ENCODE assay signal across 17 mouse cellular contexts in genomic region chr3:130758157-130758841, GRCm38 (mm10). TPM values are rescaled to one million over a fixed set of nuclear protein-coding genes. Genes with fewer than 3 reads are reported as not detected.
DNase-seq lines count a peak whose midpoint lies in the region; ATAC-seq lines count a peak whose summit lies in the region.
"Had no signal": no experiment of that assay in that cellular context is flagged by ENCODE, and none has a peak within 500 bp of the region (broad histone marks: within the 10 kb centered on the region; RNA-seq: fewer than 3 reads in every experiment).

No protein-coding gene starts in this region.

- no peaks in the 10 kb centered on the region for H3K27me3 ChIP-seq in hindbrain, embryonic 15.5 days
- no peaks in the 10 kb centered on the region for H3K27me3 ChIP-seq in hindbrain, embryonic 10.5 days (ENCODE audit: insufficient read depth, poor library complexity, severe bottlenecking)
- no peaks in the 10 kb centered on the region; the same call in 1 of the 2 replicates for H3K27me3 ChIP-seq in forebrain, embryonic 10.5 days (ENCODE audit: poor library complexity, severe bottlenecking)
- no peaks in the 10 kb centered on the region for H3K27me3 ChIP-seq in midbrain, embryonic 11.5 days (ENCODE audit: control insufficient read depth, insufficient read depth, low read length)
- H3K27me3 ChIP-seq in neural tube, embryonic 15.5 days (replicated peaks), result no peaks in the 10 kb centered on the region

- 48% methylated on average over 15 of the region's 15 CpGs for WGBS in hindbrain, embryonic 15.5 days
- WGBS in hindbrain, embryonic 10.5 days, result 78% methylated on average over 15 of the region's 15 CpGs
- WGBS in forebrain, embryonic 10.5 days, result 46% methylated on average over 15 of the region's 15 CpGs
- 59% methylated on average over 15 of the region's 15 CpGs for WGBS in midbrain, embryonic 11.5 days
- 25% methylated on average over 15 of the region's 15 CpGs for WGBS in neural tube, embryonic 15.5 days

- H3K36me3 ChIP-seq in hindbrain, embryonic 15.5 days, result no peaks in the 10 kb centered on the region
- H3K36me3 ChIP-seq in hindbrain, embryonic 10.5 days, result no peaks in the 10 kb centered on the region
- H3K36me3 ChIP-seq in forebrain, embryonic 10.5 days (replicated peaks), result no peaks in the 10 kb centered on the region
- no peaks in the 10 kb centered on the region for H3K36me3 ChIP-seq in midbrain, embryonic 11.5 days (ENCODE audit: control insufficient read depth, insufficient read depth, low read length)
- no peaks in the 10 kb centered on the region for H3K36me3 ChIP-seq in neural tube, embryonic 15.5 days

- H3K4me1 ChIP-seq in hindbrain, embryonic 15.5 days (replicated peaks), result peaks cover 10% of the 10 kb centered on the region
- peaks cover 17% of the 10 kb centered on the region; the same call in 1 of the 2 replicates for H3K4me1 ChIP-seq in hindbrain, embryonic 10.5 days (replicated peaks)
- peaks cover 29% of the 10 kb centered on the region for H3K4me1 ChIP-seq in forebrain, embryonic 10.5 days
- H3K4me1 ChIP-seq in midbrain, embryonic 11.5 days (ENCODE audit: control insufficient read depth, insufficient read depth, low read length), result peaks cover 13% of the 10 kb centered on the region
- H3K4me1 ChIP-seq in neural tube, embryonic 15.5 days, result peaks cover 10% of the 10 kb centered on the region; the same call in 1 of the 2 replicates

- no peak for ATAC-seq in hindbrain, embryonic 15.5 days (ENCODE audit: low FRiP score, low read depth)
- ATAC-seq in midbrain, embryonic 11.5 days (ENCODE audit: low FRiP score), result peak; percentile 69
- no peak for ATAC-seq in neural tube, embryonic 15.5 days (ENCODE audit: low FRiP score)
- ATAC-seq in monocyte, adult 5-6 weeks (replicated peaks; ENCODE audit: insufficient number of reproducible peaks, low FRiP score, low TSS enrichment, poor library complexity, severe bottlenecking), result no peak

- no peak overlapping the region for H3K4me3 ChIP-seq in hindbrain, embryonic 15.5 days
- no peak overlapping the region for H3K4me3 ChIP-seq in hindbrain, embryonic 10.5 days
- peak overlapping the region; percentile 12; the same call in 1 of the 2 replicates for H3K4me3 ChIP-seq in forebrain, embryonic 10.5 days
- no peak overlapping the region for H3K4me3 ChIP-seq in midbrain, embryonic 11.5 days (ENCODE audit: low read depth, low read length)
- H3K4me3 ChIP-seq in neural tube, embryonic 15.5 days (replicated peaks), result no peak overlapping the region
- H3K4me3 ChIP-seq: heart, adult 2 months; layer of hippocampus, adult 2 months had no signal

- peak overlapping the region; percentile 18; the same call in 1 of the 2 replicates for H3K4me2 ChIP-seq in hindbrain, embryonic 15.5 days
- no peak overlapping the region for H3K4me2 ChIP-seq in midbrain, embryonic 11.5 days
- 0 out of 2 replicates have a peak overlapping the region, but pooled peaks have one; percentile 3 for H3K4me2 ChIP-seq in neural tube, embryonic 15.5 days

- no peak for DNase-seq in hindbrain, embryonic 10.5 days (ENCODE audit: low spot score)
- no peak for DNase-seq in forebrain, embryonic 10.5 days (ENCODE audit: extremely low spot score, low spot score)
- peak; percentile 87 for DNase-seq in midbrain, embryonic 11.5 days (ENCODE audit: low spot score, missing footprints)
- DNase-seq in c-Kit-positive CD71-positive TER-119-positive erythroid progenitor cells, embryonic 14.5 days (ENCODE audit: low spot score), result no peak
- no peak for DNase-seq in layer of hippocampus, postnatal 14 days (ENCODE audit: low spot score in 2 of 2)
- DNase-seq: adrenal gland, adult 2 months; cerebellum, adult 9-10 months; embryo, embryonic 11 days; heart, adult 2 months; lung, adult 18-20 months; lung, postnatal 36 days; thymus, adult 2 months had no signal

- H3K27ac ChIP-seq in hindbrain, embryonic 15.5 days (replicated peaks), result no peak overlapping the region
- H3K27ac ChIP-seq in hindbrain, embryonic 10.5 days, result no peak overlapping the region
- H3K27ac ChIP-seq in forebrain, embryonic 10.5 days, result peak overlapping the region; percentile 82
- peak overlapping the region; percentile 41 for H3K27ac ChIP-seq in midbrain, embryonic 11.5 days (ENCODE audit: low read depth, low read length)
- no peak overlapping the region for H3K27ac ChIP-seq in neural tube, embryonic 15.5 days (replicated peaks)
- H3K27ac ChIP-seq: heart, adult 2 months; kidney, postnatal 0 days; layer of hippocampus, adult 2 months had no signal

- no peaks in the 10 kb centered on the region for H3K9me3 ChIP-seq in hindbrain, embryonic 15.5 days
- no peaks in the 10 kb centered on the region for H3K9me3 ChIP-seq in hindbrain, embryonic 10.5 days
- H3K9me3 ChIP-seq in forebrain, embryonic 10.5 days, result peaks cover 3% of the 10 kb centered on the region
- H3K9me3 ChIP-seq in midbrain, embryonic 11.5 days (ENCODE audit: control insufficient read depth, low read length), result no peaks in the 10 kb centered on the region
- no peaks in the 10 kb centered on the region for H3K9me3 ChIP-seq in neural tube, embryonic 15.5 days (replicated peaks)

- 0 out of 2 replicates have a peak overlapping the region, but pooled peaks have one; percentile 9 for H3K9ac ChIP-seq in hindbrain, embryonic 15.5 days
- H3K9ac ChIP-seq in midbrain, embryonic 11.5 days (ENCODE audit: low read length), result no peak overlapping the region
- no peak overlapping the region for H3K9ac ChIP-seq in neural tube, embryonic 15.5 days (replicated peaks)

RNA-seq across cellular contexts. Expression of gene Rpl34, which starts 28.1 kb away (rescaled TPM):
- polyA plus RNA-seq in hindbrain, embryonic 15.5 days (2015; fragmentation: Nextera tagmentation; extraction: Ambion mirVana), result 511 and 568 TPM in 2 replicates
- polyA plus RNA-seq in hindbrain, embryonic 10.5 days (2016; fragmentation: Nextera tagmentation; extraction: Ambion mirVana), result 772 and 890 TPM in 2 replicates
- 923 and 949 TPM in 2 replicates for polyA plus RNA-seq in forebrain, embryonic 10.5 days (2016; fragmentation: Nextera tagmentation; extraction: Ambion mirVana)
- 646 and 740 TPM in 2 replicates for polyA plus RNA-seq in midbrain, embryonic 11.5 days (2014; fragmentation: Nextera tagmentation; extraction: Ambion mirVana)
- polyA plus RNA-seq in neural tube, embryonic 15.5 days (2015; fragmentation: Nextera tagmentation; extraction: Ambion mirVana), result 541 and 582 TPM in 2 replicates
- total RNA-seq in layer of hippocampus, postnatal 14 days (2021), result 100 to 1,000 TPM; 330 to 351 TPM
- 2,637 to 3,542 TPM (median 3,151 TPM) in 3 replicates for total RNA-seq in monocyte, adult 5-6 weeks (2017)

RNA-seq across cellular contexts. Expression of gene Ostc, which starts 49.1 kb away (rescaled TPM):
- 192 and 206 TPM in 2 replicates for polyA plus RNA-seq in hindbrain, embryonic 15.5 days (2015; fragmentation: Nextera tagmentation; extraction: Ambion mirVana)
- 311 and 318 TPM in 2 replicates for polyA plus RNA-seq in hindbrain, embryonic 10.5 days (2016; fragmentation: Nextera tagmentation; extraction: Ambion mirVana)
- polyA plus RNA-seq in forebrain, embryonic 10.5 days (2016; fragmentation: Nextera tagmentation; extraction: Ambion mirVana), result 330 TPM in 2 replicates
- polyA plus RNA-seq in midbrain, embryonic 11.5 days (2014; fragmentation: Nextera tagmentation; extraction: Ambion mirVana), result 323 and 331 TPM in 2 replicates
- 205 and 226 TPM in 2 replicates for polyA plus RNA-seq in neural tube, embryonic 15.5 days (2015; fragmentation: Nextera tagmentation; extraction: Ambion mirVana)
- total RNA-seq in layer of hippocampus, postnatal 14 days (2021), result 10 to 100 TPM; 69.3 to 75.0 TPM
- 102 to 107 TPM (median 105 TPM) in 3 replicates for total RNA-seq in monocyte, adult 5-6 weeks (2017)

Comparison
In these comparisons a context has a peak if more than half of its experiments do, and no peak if none do; other contexts are left out.
1. H3K27ac ChIP-seq: peak in forebrain, embryonic 10.5 days (single experiment) and midbrain, embryonic 11.5 days (single experiment); none in hindbrain, embryonic 15.5 days (single experiment), hindbrain, embryonic 10.5 days (single experiment) and neural tube, embryonic 15.5 days (single experiment).